Mouse (Mus musculus) kidney, embryonic 14.5 days (tissue): ENCODE results near the gene Lingo1. TPM values are rescaled to one million over a fixed set of nuclear protein-coding genes. Genes with fewer than 3 reads are reported as not detected.

Experiments
- ATAC-seq: fragments of 200-750 bp; cut with Nextera tagmentation; 2 replicates; pipeline ENCODE4 v1.8.0; 2017; ENCODE audit warnings: moderate number of reproducible peaks, mild to moderate bottlenecking, moderate TSS enrichment, moderate library complexity; ENCODE audit not compliant: low FRiP score, low TSS enrichment
- H3K27ac ChIP-seq: fragments of 300-500 bp; sonication (generic); 2 replicates; pipeline ENCODE4 v1.5.1; 2014; ENCODE audit warnings: low read depth, mild to moderate bottlenecking, low read length, moderate library complexity, mixed read lengths
- H3K27me3 ChIP-seq: fragments of 300-500 bp; sonication (generic); 2 replicates; pipeline ENCODE4 v1.6.1; 2014; ENCODE audit warnings: mild to moderate bottlenecking, low read length; ENCODE audit not compliant: control insufficient read depth, insufficient read depth
- H3K36me3 ChIP-seq: fragments of 300-500 bp; sonication (generic); 2 replicates; pipeline ENCODE4 v1.6.1; 2014; ENCODE audit warnings: low read length, mixed read lengths; ENCODE audit not compliant: control insufficient read depth, insufficient read depth
- H3K4me1 ChIP-seq: fragments of 300-500 bp; sonication (generic); 2 replicates; pipeline ENCODE4 v1.6.1; 2014; ENCODE audit warnings: low read length, mixed read lengths; ENCODE audit not compliant: control insufficient read depth, insufficient read depth
- H3K4me2 ChIP-seq: fragments of 300-500 bp; sonication (generic); replicated peaks from 2 replicates; pipeline ENCODE4 v1.6.1; 2014; ENCODE audit warnings: low read depth, mild to moderate bottlenecking, low read length
- H3K4me3 ChIP-seq: fragments of 300-500 bp; sonication (generic); 2 replicates; pipeline ENCODE4 v1.5.1; 2014; ENCODE audit warnings: mild to moderate bottlenecking, low read length
- H3K9ac ChIP-seq: fragments of 300-500 bp; sonication (generic); 2 replicates; pipeline ENCODE4 v1.6.1; 2014; ENCODE audit warnings: low read depth, mild to moderate bottlenecking, low read length, moderate library complexity
- H3K9me3 ChIP-seq: fragments of 300-500 bp; sonication (generic); 2 replicates; pipeline ENCODE4 v1.6.1; 2016; ENCODE audit warnings: low read length; ENCODE audit not compliant: control insufficient read depth
- WGBS: fragments of 180-500 bp; shearing (Covaris S2); extraction: QIAGEN DNeasy Blood & Tissue Kit; methylation state at CpG from one replicate; pipeline ENCODE4 v1.1.7; 2014; 5-methylcytosine and 5-hydroxymethylcytosine counted together
- polyA plus RNA-seq: library from polyadenylated mRNA; unstranded; fragments of >200 nt; fragmentation: Nextera tagmentation; extraction: Ambion mirVana; gene quantifications from 2 replicates; pipeline ENCODE4 v1.2.1, GENCODE M21; 2014

Gene Lingo1
- polyA plus RNA-seq, 1 experiment from 2014 or later = 4.6 TPM

DNA sequence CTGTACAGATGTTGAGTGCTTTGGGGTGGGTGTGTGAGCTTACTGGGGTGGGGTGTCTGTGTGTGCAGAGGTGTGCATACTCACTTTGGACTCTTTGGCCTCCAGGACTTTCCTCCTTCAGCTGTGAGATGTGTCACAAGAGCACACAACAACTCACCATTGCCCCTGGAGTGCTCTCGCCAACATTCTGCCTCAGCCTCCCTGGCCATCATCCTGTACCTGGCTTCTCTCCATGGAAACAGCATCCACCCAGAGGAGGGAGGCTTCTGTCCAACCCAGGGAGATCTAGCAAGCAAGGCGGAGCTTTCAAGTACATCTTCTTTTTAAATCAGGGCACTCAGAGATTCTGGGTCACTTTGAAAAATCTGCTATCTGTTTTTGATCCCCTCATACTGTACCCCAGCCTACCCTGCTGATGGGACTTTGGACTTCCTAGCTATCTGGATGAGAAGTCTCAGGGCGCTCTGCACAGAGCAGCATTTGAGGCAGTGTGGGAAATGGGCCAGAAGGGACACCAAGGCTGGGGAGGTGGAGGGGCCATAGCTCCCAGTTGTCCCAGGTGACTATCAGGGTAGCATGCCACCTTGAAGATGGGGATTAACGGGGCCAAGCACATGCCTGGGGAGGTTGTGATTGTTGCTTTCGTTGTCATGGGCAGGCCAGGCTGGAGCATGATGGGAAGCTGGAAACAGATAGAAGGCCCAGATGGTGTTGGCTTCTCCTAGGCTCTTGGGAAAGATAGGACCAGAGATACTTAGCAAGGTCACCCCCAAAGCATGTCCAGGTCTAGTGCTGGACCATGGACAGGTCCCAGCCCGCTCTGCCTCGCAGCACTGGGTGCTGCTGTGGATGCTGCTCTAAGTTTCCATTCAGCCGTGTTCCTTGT lies 184.1 kb downstream of the Lingo1 start:
- no peak overlapping the region for H3K4me2 ChIP-seq
- 81% methylated on average over 8 of the region's 8 CpGs for WGBS
- no peak overlapping the region for H3K4me3 ChIP-seq
- H3K27ac ChIP-seq = no peak overlapping the region
- H3K27me3 ChIP-seq = no peaks in the 10 kb centered on the region
- H3K4me1 ChIP-seq = peaks cover 11% of the 10 kb centered on the region; the same call in 1 of the 2 replicates
- no peaks in the 10 kb centered on the region for H3K9me3 ChIP-seq
- no peaks in the 10 kb centered on the region for H3K36me3 ChIP-seq
- H3K9ac ChIP-seq = no peak overlapping the region
- no peak for ATAC-seq

DNA sequence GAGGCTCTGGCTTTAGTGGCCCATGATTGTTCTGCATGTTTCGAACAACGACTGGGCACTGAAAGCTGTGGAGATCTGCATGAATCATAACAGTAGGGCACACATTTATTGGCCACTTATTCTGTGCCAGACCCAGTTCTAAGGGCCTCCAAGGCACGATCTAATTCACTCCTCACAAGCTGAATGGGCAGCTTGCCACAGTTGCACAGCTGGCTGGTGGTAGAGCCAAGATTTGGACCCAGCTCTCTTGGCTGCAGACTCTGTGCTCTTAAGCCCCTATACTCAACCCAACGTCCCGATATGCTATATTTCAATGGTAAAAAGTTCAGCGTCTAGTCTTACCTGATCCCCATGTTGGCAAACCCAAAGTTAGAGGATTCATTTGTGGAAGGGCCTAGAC lies 185.3 kb downstream of the Lingo1 start:
- WGBS = 88% methylated on average over 6 of the region's 6 CpGs
- ATAC-seq = no peak
- peaks cover 11% of the 10 kb centered on the region; the same call in 1 of the 2 replicates for H3K4me1 ChIP-seq
- no peak overlapping the region for H3K4me3 ChIP-seq
- no peaks in the 10 kb centered on the region for H3K27me3 ChIP-seq
- H3K9ac ChIP-seq = no peak overlapping the region
- no peaks in the 10 kb centered on the region for H3K9me3 ChIP-seq
- no peak overlapping the region for H3K27ac ChIP-seq
- H3K4me2 ChIP-seq = no peak overlapping the region
- no peaks in the 10 kb centered on the region for H3K36me3 ChIP-seq

DNA sequence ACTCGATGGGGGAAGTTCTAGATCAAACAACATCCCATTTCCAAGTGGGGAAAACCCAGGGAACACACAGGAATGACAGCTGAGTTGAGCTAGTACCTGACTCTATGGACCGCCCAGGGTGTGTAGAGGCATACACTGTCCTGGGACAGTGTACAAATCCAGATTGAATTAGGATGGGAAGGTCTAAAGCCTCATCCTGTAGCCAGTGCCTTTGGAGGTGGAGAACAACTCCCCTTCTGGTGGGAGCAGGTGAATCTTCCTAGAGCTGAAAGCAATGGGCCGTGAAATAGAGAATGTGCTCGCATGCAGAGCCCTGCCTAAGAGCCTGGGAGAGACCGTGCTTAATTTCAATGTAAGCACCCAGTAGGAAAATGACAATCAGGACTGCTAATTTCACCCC lies 185.8 kb downstream of the Lingo1 start:
- peaks cover 11% of the 10 kb centered on the region for H3K4me1 ChIP-seq
- no peaks in the 10 kb centered on the region for H3K9me3 ChIP-seq
- ATAC-seq = no peak
- no peak overlapping the region for H3K4me3 ChIP-seq
- H3K4me2 ChIP-seq = no peak overlapping the region
- H3K9ac ChIP-seq = no peak overlapping the region
- WGBS = 61% methylated on average over 5 of the region's 5 CpGs
- H3K36me3 ChIP-seq = no peaks in the 10 kb centered on the region
- H3K27ac ChIP-seq = no peak overlapping the region
- no peaks in the 10 kb centered on the region for H3K27me3 ChIP-seq

DNA sequence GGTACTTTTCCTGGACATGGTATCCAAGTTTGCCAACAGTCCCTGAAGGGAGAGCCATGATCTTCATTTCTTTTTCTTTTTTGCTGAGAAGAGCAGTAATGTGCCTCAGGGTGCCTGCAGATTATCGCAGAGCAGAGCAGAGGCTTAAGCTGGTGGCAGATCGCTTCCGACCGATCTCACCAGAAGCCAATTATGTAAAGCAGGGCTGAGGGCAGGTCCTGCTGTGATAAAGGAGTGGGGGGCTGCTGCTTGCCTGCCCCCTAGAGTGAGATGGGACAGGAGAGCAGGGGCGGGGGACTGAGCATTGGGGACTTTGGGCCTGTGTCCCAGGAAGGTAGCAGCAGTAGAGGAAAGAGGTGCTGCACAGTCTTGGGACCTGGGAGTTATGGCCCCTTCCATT lies 186.8 kb downstream of the Lingo1 start:
- no peak for ATAC-seq
- Histone ChIP-seq H3K36me3 (no peaks in the 10 kb centered on the region), H3K27ac (no peak overlapping the region), H3K4me2 (no peak overlapping the region), H3K9me3 (no peaks in the 10 kb centered on the region), H3K9ac (no peak overlapping the region), H3K27me3 (no peaks in the 10 kb centered on the region), H3K4me3 (no peak overlapping the region), H3K4me1 (peaks cover 16% of the 10 kb centered on the region)
- 43% methylated on average over 5 of the region's 5 CpGs for WGBS

DNA sequence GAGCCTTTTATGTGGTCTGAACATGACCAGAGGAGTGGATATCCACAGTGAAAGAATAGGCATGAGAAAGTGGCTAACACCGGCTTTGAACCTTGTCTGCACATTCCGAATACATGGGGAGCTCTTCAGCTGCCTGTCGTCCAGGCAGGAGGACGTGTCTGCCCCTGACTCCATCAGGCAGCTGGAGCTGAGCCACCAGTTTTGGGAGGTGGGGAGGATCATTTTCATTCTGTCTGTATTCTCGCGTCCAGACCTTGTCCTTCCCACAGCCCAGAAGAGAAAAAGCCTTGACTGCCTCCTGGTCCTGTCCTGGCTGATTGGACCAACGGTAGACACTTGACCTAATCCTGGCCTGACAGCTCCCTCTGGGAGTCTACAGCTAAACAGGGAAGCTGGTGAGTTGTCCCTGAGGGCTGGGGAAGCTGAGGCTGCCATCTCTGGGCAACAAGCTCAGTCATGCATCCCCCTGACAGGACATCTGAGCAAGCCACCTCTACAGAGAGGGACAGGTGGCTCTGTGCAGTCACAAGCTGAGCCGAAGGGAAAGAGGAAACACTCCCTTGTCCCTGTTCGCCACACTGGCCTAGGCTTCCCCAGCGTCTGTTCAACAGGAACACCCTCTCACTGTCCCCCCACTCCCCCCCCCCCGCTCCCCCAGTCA lies 187.4 kb downstream of the Lingo1 start:
- Histone ChIP-seq H3K27me3 (no peaks in the 10 kb centered on the region), H3K9ac (no peak overlapping the region), H3K4me3 (no peak overlapping the region), H3K4me1 (peaks cover 20% of the 10 kb centered on the region), H3K9me3 (no peaks in the 10 kb centered on the region), H3K4me2 (no peak overlapping the region), H3K27ac (no peak overlapping the region), H3K36me3 (no peaks in the 10 kb centered on the region)
- 18% methylated on average over 11 of the region's 11 CpGs for WGBS
- ATAC-seq = no peak

DNA sequence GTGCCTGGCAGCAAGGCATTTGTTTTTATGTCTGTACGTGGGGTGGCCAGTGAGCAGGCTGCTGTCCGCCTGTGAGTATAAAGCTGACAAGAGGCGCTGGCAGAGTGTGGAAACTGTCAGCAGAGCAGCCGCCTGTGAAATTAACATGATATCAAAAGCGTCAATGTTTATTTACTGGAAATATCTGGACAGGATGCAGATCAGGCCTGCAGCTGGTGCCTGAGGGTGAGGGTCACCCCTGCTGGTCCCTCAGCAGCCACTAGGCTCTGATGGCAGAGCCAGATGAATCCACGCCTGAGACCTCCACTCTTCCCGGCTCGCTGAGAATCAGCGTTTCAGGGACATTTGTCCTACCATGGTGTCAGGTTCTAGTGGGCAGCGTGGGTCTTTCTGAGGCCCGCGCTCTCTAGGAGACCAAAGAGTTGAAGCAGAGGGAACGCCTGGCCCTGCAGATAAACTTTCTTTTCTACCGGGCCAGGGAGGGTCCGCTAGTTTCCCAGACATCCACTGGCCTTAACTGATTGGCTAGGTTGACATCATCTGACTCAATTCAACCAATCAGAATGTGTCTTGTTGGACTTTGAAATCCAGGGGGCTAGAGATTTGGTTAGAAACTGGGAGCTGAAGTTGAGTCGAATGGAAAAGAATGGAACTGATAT lies 190.1 kb downstream of the Lingo1 start:
- no peaks in the 10 kb centered on the region for H3K9me3 ChIP-seq
- no peak overlapping the region for H3K27ac ChIP-seq
- H3K4me2 ChIP-seq = no peak overlapping the region
- no peaks in the 10 kb centered on the region for H3K27me3 ChIP-seq
- no peak overlapping the region; the same call in 1 of the 2 replicates for H3K4me3 ChIP-seq
- no peaks in the 10 kb centered on the region for H3K36me3 ChIP-seq
- 0 out of 2 replicates have a peak, but pooled peaks have one; percentile 21 for ATAC-seq
- H3K9ac ChIP-seq = no peak overlapping the region
- WGBS = 51% methylated on average over 16 of the region's 16 CpGs
- peaks cover 16% of the 10 kb centered on the region for H3K4me1 ChIP-seq

DNA sequence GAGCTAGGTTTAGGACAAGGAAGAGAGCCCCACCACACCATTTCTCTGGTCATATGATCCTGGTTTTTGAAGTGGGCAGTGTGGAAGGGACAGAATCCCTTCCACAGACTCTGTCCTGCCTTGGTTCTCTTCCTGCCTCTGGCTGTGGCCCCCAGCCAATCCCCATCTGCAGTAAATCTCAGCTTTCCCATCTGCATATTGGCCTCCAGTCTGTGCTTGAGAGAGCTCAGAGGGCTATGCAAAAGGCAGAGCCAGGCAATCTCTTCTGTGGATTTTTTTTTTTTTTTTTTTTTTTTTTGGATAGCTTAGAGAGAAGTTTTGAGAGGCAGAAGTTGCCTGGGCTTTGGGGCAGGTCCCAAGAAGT lies 190.8 kb downstream of the Lingo1 start:
- Histone ChIP-seq H3K4me3 (no peak overlapping the region), H3K9me3 (no peaks in the 10 kb centered on the region), H3K9ac (no peak overlapping the region), H3K4me2 (no peak overlapping the region), H3K27ac (no peak overlapping the region; the same call in 1 of the 2 replicates), H3K4me1 (peaks cover 16% of the 10 kb centered on the region), H3K27me3 (no peaks in the 10 kb centered on the region), H3K36me3 (no peaks in the 10 kb centered on the region)
- ATAC-seq = no peak

DNA sequence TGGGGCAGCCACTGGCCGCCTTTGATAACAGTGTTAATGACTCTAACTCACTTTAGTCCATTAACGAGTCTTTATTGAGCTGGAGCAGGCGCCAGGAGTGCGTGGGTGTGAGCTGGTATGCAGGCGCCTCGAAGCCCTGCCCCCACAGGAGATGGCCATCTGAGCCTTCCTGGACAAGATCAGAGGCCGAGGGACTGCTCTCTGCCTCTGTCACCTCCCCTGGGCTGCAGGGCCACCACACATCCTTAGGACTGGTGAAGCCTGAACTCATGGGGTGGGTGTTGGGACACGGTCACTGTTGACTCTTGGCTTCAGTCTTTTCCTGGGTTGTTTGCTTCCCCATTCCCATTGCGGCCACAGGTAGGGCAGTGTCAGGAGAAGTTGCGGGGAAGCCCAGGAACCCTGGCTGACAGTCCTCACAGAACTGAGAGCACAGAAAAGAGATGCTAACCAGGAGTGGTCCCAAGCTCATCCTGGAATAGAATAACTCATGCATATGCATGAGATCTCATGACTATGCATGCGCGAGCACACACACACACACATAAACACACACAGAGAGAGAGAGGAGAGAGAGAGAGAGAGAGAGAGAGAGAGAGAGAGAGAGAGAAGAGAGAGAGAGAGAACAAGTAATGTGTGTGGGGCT lies 191.3 kb downstream of the Lingo1 start:
- ATAC-seq = peak; percentile 86
- H3K9me3 ChIP-seq = no peaks in the 10 kb centered on the region
- peaks cover 16% of the 10 kb centered on the region for H3K4me1 ChIP-seq
- no peaks in the 10 kb centered on the region for H3K27me3 ChIP-seq
- H3K4me2 ChIP-seq = peak overlapping the region; percentile 12; the same call in 1 of the 2 replicates
- no peaks in the 10 kb centered on the region for H3K36me3 ChIP-seq
- H3K9ac ChIP-seq = no peak overlapping the region
- H3K4me3 ChIP-seq = no peak overlapping the region
- peak overlapping the region; percentile 30; the same call in 1 of the 2 replicates for H3K27ac ChIP-seq
- WGBS = 18% methylated on average over 12 of the region's 12 CpGs
